Mouse (Mus musculus): ENCODE results near the gene Esp31. TPM values are rescaled to one million over a fixed set of nuclear protein-coding genes. Genes with fewer than 3 reads are reported as not detected.

The Esp31 gene
- not detected for polyA plus RNA-seq (2015; fragmentation: Illumina TruSeq; extraction: RNeasy Lipid Tissue Mini Kit (QIAGEN cat#74804); ENCODE audit: insufficient read depth, low replicate concordance)

DNA sequence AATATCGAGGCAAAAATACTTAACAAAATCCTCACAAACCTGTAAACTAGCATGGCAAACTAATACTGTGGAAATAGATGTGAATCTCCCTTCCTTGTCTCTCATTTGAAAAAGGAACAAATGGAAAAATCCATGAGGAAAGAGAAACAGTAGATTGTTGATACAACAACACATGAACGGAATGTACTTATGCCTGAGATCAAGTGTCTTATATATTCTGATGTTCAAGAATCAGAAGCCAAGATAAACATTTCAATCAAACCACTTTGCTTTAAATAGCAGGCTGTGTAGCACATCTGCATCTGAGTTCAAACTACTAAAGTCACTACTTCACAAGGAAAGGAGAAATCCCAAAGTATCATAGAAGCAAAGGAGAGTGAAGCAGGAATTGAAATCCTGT lies at the start of gene Esp31:
Gene Esp31, plus strand, starts transcription at position 301 of the 400 bp plus-strand sequence.

Other genes starting within 250 kb of the Esp31 start
- not detected for gene Esp36, start 219.3 kb upstream of the Esp31 start, polyA plus RNA-seq (2015; fragmentation: Illumina TruSeq; extraction: RNeasy Lipid Tissue Mini Kit (QIAGEN cat#74804); ENCODE audit: insufficient read depth, low replicate concordance)
- gene Esp34, start 85.3 kb upstream of the Esp31 start, polyA plus RNA-seq (2015; fragmentation: Illumina TruSeq; extraction: RNeasy Lipid Tissue Mini Kit (QIAGEN cat#74804); ENCODE audit: insufficient read depth, low replicate concordance) = not detected